Mouse (Mus musculus): ENCODE data around the gene Zfp74. TPM values are rescaled to one million over a fixed set of nuclear protein-coding genes. Genes with fewer than 3 reads are reported as not detected.

The Zfp74 gene
- polyA plus RNA-seq, 1 experiment from 2014 or later = 13.2 TPM

- Histone ChIP-seq H3K4me1 (ENCODE audit: insufficient read depth) (no peaks in the 10 kb centered on the region), H3K9ac (no peak overlapping the region), H3K4me3 (ENCODE audit: low read depth, low read length) (no peak overlapping the region), H3K4me2 (no peak overlapping the region), H3K9me3 (ENCODE audit: low read depth, low read length) (peaks cover 4% of the 10 kb centered on the region; the same call in 1 of the 2 replicates), H3K27ac (ENCODE audit: low read depth) (no peak overlapping the region), H3K36me3 (ENCODE audit: insufficient read depth) (0 out of 2 replicates have a peak, but pooled peaks cover under 1% of the 10 kb centered on the region), H3K27me3 (ENCODE audit: insufficient read depth, low read length) (no peaks in the 10 kb centered on the region)
- DNase-seq (peak; percentile 61), ATAC-seq (ENCODE audit: insufficient read depth) (no peak)
- 49% methylated on average over 7 of the region's 7 CpGs for WGBS
- no peak for TF ChIP-seq CTCF (IDR thresholded peaks at IDR 0.05; ENCODE audit: low read depth)
Measured at GRCm38 (mm10) chr7:29880916-29881315, 73.0 kb downstream of the Zfp74 start.

Small RNAs within 50 kb of the gene (microRNA-seq; reads per million reads assigned to microRNA genes)
- gene Mir7668 (ENCODE audit: borderline number of aligned reads) = not detected

Other genes starting within 250 kb of the Zfp74 start
- gene Catsperg2, start 227.1 kb downstream of the Zfp74 start, polyA plus RNA-seq (2014; fragmentation: Nextera tagmentation; extraction: Ambion mirVana) = 0.14 and 0.30 TPM in 2 replicates
- gene Zfp84, start 185.5 kb downstream of the Zfp74 start, polyA plus RNA-seq (2014; fragmentation: Nextera tagmentation; extraction: Ambion mirVana) = 14.3 and 14.5 TPM in 2 replicates
- 7.7 and 7.8 TPM in 2 replicates for gene Zfp30, start 170.1 kb downstream of the Zfp74 start, polyA plus RNA-seq (2014; fragmentation: Nextera tagmentation; extraction: Ambion mirVana)
- gene Zfp790, start 138.0 kb downstream of the Zfp74 start, polyA plus RNA-seq (2014; fragmentation: Nextera tagmentation; extraction: Ambion mirVana) = 13.5 and 14.0 TPM in 2 replicates
- gene Zfp940, start 100.4 kb downstream of the Zfp74 start, polyA plus RNA-seq (2014; fragmentation: Nextera tagmentation; extraction: Ambion mirVana) = 6.0 and 7.2 TPM in 2 replicates
- gene Zfp420, start 94.1 kb downstream of the Zfp74 start, polyA plus RNA-seq (2014; fragmentation: Nextera tagmentation; extraction: Ambion mirVana) = 6.5 and 8.6 TPM in 2 replicates
- 11.3 and 12.6 TPM in 2 replicates for gene Zfp27, start 47.5 kb downstream of the Zfp74 start, polyA plus RNA-seq (2014; fragmentation: Nextera tagmentation; extraction: Ambion mirVana)
- 4.6 and 5.7 TPM in 2 replicates for gene Zfp383, start 45.9 kb downstream of the Zfp74 start, polyA plus RNA-seq (2014; fragmentation: Nextera tagmentation; extraction: Ambion mirVana)
- gene Zfp568, start 29.9 kb upstream of the Zfp74 start, polyA plus RNA-seq (2014; fragmentation: Nextera tagmentation; extraction: Ambion mirVana) = 18.5 and 21.0 TPM in 2 replicates
- 3.8 and 4.2 TPM in 2 replicates for gene Zfp14, start 97.3 kb upstream of the Zfp74 start, polyA plus RNA-seq (2014; fragmentation: Nextera tagmentation; extraction: Ambion mirVana)
- 4.5 and 5.1 TPM in 2 replicates for gene Zfp82, start 118.8 kb upstream of the Zfp74 start, polyA plus RNA-seq (2014; fragmentation: Nextera tagmentation; extraction: Ambion mirVana)
- 1.7 and 2.0 TPM in 2 replicates for gene Gm26920, start 136.3 kb upstream of the Zfp74 start, polyA plus RNA-seq (2014; fragmentation: Nextera tagmentation; extraction: Ambion mirVana)
- 10.3 and 10.9 TPM in 2 replicates for gene Zfp566, start 136.4 kb upstream of the Zfp74 start, polyA plus RNA-seq (2014; fragmentation: Nextera tagmentation; extraction: Ambion mirVana)
- gene Zfp260, start 140.7 kb upstream of the Zfp74 start, polyA plus RNA-seq (2014; fragmentation: Nextera tagmentation; extraction: Ambion mirVana) = 120 and 128 TPM in 2 replicates
- 8.1 and 9.1 TPM in 2 replicates for gene Zfp382, start 167.9 kb upstream of the Zfp74 start, polyA plus RNA-seq (2014; fragmentation: Nextera tagmentation; extraction: Ambion mirVana)
- gene Zfp146, start 215.7 kb upstream of the Zfp74 start, polyA plus RNA-seq (2014; fragmentation: Nextera tagmentation; extraction: Ambion mirVana) = 16.8 and 17.0 TPM in 2 replicates
- gene Cox7a1, start 230.1 kb upstream of the Zfp74 start, polyA plus RNA-seq (2014; fragmentation: Nextera tagmentation; extraction: Ambion mirVana) = 4.5 and 8.0 TPM in 2 replicates
- 78.3 and 80.3 TPM in 2 replicates for gene Capns1, start 244.7 kb upstream of the Zfp74 start, polyA plus RNA-seq (2014; fragmentation: Nextera tagmentation; extraction: Ambion mirVana)

All from lung, embryonic 14.5 days (tissue).